Mouse (Mus musculus) left cerebral cortex, adult 18-20 months (tissue): ENCODE results near the gene Xrn2. TPM values are rescaled to one million over a fixed set of nuclear protein-coding genes. Genes with fewer than 3 reads are reported as not detected.

Experiments
- DNase-seq, 2 experiments: peaks; one replicate each; pipeline ENCODE4 v3.0.0; 2021 to 2022; ENCODE audit warnings: low spot score in 2 of 2, mixed read lengths in 1 of 2
- total RNA-seq, 2 experiments: library from RNA; stranded (reverse); gene quantifications; 2 replicates each; pipeline ENCODE4 v1.2.3; 2021

Xrn2 gene
- total RNA-seq, 2 experiments from 2014 or later = 39.7 to 40.1 TPM

GRCm38 (mm10) chr2:147053229-147053892, 40.6 kb downstream of the Xrn2 start:
- DNase-seq = no peak

GRCm38 (mm10) chr2:147067480-147068246, 54.9 kb downstream of the Xrn2 start:
- DNase-seq = no peak

DNA sequence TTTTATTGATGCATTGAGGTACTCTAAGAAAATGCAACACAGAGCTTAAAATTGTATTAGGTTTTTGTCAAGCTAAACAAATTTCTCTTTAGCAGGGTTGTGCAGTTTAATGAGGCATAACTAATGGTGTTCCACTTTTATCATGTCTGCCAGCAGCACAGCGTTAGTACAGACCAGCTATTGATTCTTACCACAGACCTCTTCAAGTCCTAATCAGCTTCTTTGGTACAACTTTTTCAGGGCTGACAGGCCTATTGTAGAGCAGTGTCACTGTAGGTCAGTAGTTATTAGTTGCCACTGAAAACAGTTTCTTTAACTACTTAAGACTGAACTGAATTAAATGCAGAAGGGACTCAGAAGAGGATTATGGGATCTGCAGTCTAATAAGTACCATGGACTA, 56.3 kb downstream of the Xrn2 start:
- DNase-seq = no peak

GRCm38 (mm10) chr2:147070305-147070704, 57.5 kb downstream of the Xrn2 start:
- DNase-seq = no peak

DNA sequence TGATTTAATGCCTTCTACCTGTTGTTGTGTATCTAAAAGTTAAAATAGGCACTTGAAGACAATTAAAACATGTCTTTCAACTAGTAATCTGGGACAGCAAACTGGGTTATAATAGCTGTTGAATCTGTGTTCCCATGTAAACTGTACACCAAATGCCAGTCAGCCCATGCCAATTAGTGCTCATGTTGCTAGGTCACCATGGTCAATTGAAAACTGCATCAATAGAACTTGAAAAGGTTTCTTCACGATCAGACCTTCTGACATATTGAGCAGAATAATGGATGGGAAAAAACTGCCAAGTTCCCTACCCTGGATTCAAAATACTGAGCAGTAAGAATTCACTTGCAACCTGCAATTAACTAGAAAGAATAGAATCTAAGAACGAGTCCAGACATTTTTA, 61.2 kb downstream of the Xrn2 start:
- no peak for DNase-seq

DNA sequence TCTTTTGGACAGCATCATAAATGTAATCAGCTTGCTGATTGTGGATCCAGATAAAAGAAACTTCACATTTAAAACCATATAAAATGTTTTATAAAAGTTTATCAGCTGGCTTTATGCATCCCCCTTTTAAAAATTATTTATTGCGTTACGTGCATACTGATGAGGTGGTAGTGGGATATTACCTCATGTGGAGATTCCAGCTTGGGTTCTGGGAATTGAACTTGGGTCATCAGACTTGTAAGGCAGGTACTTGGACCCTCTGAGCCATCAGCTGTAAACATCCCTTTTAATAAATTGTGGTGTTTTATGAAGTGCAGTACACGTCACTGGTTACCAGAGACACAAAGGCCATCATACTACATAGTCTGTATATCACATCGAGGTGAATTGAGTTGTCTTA, 61.6 kb downstream of the Xrn2 start:
- DNase-seq = no peak

DNA sequence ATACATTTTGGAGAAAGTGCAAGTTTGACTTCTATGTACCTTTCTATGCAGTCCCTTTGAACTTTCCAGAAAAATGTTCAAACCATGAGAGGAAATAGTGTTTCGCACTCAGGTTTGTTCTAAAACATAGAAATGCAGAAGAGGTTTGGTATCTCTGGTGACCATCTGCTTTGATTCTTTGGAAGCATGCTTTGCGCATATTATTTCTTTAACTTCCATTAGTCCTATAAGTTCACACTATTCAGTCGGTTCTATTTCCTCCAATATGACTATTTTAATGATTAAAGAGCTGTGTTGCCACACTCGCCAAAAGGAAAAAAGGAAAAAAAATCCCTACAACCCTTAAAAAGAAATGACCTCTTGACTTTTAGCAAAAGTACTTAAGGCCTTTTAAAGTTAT, 69.6 kb downstream of the Xrn2 start:
- DNase-seq = no peak

DNA sequence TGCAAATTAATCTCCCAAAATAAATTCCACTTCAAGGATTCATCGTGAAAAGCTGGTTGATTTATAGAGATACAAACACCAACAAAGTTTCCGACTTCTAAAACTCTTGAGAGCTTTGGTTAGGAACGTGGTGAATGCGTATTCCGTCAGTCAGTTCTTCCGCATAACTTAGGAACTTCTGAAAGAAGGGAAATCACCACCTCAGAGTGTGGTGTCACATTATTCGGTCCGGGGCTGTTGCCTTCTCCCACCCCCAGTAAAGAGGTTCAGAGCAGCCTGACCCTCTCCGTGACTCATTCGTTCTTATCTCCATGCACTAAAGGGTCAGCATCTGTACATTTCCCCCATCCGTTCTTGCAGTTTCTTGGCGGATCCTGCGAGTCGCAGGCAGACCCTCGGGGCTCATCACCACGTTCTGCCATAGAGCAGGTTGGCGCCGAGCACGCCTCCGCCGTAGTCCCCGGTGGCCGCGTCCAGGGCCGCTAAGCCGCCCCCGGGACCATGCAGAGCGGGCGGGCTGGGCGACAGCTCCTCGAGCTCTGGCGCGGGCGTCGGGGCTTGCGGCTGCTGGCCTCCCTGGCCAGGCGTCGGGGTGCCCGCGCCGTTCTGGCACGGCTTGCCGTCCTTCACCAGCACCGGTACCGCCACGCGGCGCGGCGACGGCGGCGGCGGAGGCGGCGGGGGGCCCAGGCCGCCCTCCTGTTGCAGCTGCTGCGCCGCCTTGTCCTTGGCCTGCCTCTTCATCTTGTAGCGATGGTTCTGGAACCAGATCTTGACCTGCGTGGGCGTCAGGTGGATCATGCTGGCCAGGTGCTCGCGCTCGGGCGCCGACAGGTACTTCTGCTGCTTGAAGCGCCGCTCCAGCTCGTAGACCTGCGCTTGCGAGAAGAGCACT, 70.9 kb downstream of the Xrn2 start:
- no peak for DNase-seq

- no peak for DNase-seq
Measured at GRCm38 (mm10) chr2:147084366-147085071, 71.7 kb downstream of the Xrn2 start.

DNA sequence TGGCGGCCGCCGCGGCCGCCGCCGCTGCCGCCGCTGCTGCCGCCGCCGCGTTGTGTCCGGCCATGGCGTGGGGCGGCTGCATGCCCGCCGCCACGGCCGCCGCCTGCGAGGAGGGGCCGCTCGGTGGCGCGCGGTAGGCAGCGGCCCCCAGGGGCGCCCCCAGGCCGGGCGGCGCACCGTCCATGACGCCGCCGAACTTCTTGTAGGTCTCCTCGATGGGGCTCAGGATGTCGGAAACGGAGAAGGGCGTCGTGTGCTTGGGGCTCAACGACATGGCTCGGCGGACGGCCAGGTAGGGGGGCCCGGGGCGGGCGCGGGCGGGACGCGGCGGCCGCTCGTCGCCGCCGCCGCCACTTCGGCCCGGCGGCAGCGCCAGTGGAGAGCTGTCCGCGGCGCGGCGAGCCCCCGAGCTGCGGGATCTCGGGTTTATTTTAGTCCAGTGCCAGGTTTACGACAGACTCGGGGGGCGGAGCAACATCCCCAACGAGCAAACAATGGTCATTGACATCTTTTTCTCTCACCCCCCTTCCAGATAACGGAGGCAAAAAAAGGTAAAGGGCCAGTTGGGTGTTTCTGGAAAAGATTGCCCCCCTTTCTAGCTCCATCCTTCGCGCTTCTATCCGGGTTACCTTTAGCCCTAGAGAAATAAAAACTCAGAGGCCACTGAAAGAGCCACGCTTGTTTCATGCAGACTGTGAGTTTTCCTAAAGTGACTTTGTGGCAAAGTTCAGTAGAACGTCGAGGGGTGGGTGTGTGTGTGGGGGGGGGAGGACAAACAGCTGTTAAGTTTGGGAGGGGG, 72.5 kb downstream of the Xrn2 start, which contains the start of gene Nkx2-4:
Nkx2-4 (minus strand) TSS at position 374 of the 799 bp plus-strand sequence.
- no peak for DNase-seq

DNA sequence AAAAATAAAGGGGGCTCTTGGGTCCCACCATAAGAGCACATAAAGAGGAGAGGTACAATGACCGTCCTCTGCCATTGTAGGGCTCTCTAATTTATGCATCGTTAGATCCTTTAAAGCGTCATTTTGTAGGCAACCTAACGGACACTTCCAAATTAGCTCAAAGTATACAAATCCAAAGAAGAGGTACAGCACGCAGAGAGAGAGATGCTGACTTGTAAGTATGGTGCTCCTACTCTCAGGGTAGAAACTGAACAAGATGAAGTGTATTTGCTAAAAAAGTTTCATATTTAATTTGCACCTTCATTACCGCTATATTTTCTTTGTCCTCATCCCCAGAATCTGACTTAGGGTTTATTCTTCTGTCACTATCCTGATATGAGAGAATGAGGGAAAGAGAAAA, 73.1 kb downstream of the Xrn2 start:
- no peak for DNase-seq

GRCm38 (mm10) chr2:147086441-147086840, 73.6 kb downstream of the Xrn2 start:
- DNase-seq = no peak

- no peak for DNase-seq
Measured at GRCm38 (mm10) chr2:147119736-147120135, 106.9 kb downstream of the Xrn2 start.

GRCm38 (mm10) chr2:147127366-147127765, 114.6 kb downstream of the Xrn2 start:
- DNase-seq = no peak

Other genes starting within 250 kb of the Xrn2 start
- 10 to 100 TPM; 21.7 to 25.4 TPM for gene Kiz, start 157.1 kb upstream of the Xrn2 start, total RNA-seq
- gene Nkx2-4, start 72.4 kb downstream of the Xrn2 start, total RNA-seq = not detected
- gene Nkx2-2, start 181.2 kb downstream of the Xrn2 start, total RNA-seq = 1 to 10 TPM; 4.2 to 4.5 TPM